Mouse (Mus musculus) cerebellum, adult 2 months (tissue): ENCODE results near the gene Ccdc191. TPM values are rescaled to one million over a fixed set of nuclear protein-coding genes. Genes with fewer than 3 reads are reported as not detected.

ENCODE experiments used
- DNase-seq, 2 experiments: peaks; one replicate each; pipeline ENCODE4 v3.0.0; 2021
- H3K27ac ChIP-seq: fragments of 200-500 bp; 2 replicates; pipeline ENCODE4 v1.5.1; 2012; ENCODE audit warnings: low read length, control low read depth, inconsistent platforms; ENCODE audit not compliant: insufficient read depth
- H3K27me3 ChIP-seq: fragments of 200-500 bp; 2 replicates; pipeline ENCODE4 v1.6.1; 2012; ENCODE audit warnings: inconsistent platforms, mild to moderate bottlenecking, low read length, moderate library complexity; ENCODE audit not compliant: control insufficient read depth, insufficient read depth
- H3K4me1 ChIP-seq: fragments of 200-500 bp; 2 replicates; pipeline ENCODE4 v1.6.1; 2011; ENCODE audit warnings: low read length; ENCODE audit not compliant: control insufficient read depth, insufficient read depth
- H3K4me3 ChIP-seq: fragments of 200-500 bp; replicated peaks from 2 replicates; pipeline ENCODE3; 2011; ENCODE audit warnings: mild to moderate bottlenecking, low read depth, low read length, control low read depth; ENCODE audit not compliant: insufficient read depth
- CTCF ChIP-seq: fragments of 200-500 bp; IDR thresholded peaks from 2 replicates; pipeline ENCODE4 v1.5.1; 2011; ENCODE audit warnings: low read depth, mild to moderate bottlenecking, control low read depth, low read length, moderate library complexity, borderline replicate concordance; ENCODE audit not compliant: insufficient read depth
- POLR2A ChIP-seq: fragments of 200-500 bp; IDR thresholded peaks from 2 replicates; pipeline ENCODE4 v1.6.1; 2011; ENCODE audit warnings: low read length, control low read depth, borderline replicate concordance; ENCODE audit not compliant: insufficient read depth
- WGBS: fragments of 180-500 bp; shearing (Covaris S2); methylation state at CpG from one replicate; pipeline ENCODE4 v1.1.7; 2018; 5-methylcytosine and 5-hydroxymethylcytosine counted together
- polyA plus RNA-seq: library from polyadenylated mRNA; depleted of rRNA; stranded (reverse); fragments of >200 nt; gene quantifications from 2 replicates; pipeline ENCODE4 v1.2.3, GENCODE M21; 2012; rRNA removed

The Ccdc191 gene
- 4.8 and 12.5 TPM in 2 replicates for polyA plus RNA-seq

DNA sequence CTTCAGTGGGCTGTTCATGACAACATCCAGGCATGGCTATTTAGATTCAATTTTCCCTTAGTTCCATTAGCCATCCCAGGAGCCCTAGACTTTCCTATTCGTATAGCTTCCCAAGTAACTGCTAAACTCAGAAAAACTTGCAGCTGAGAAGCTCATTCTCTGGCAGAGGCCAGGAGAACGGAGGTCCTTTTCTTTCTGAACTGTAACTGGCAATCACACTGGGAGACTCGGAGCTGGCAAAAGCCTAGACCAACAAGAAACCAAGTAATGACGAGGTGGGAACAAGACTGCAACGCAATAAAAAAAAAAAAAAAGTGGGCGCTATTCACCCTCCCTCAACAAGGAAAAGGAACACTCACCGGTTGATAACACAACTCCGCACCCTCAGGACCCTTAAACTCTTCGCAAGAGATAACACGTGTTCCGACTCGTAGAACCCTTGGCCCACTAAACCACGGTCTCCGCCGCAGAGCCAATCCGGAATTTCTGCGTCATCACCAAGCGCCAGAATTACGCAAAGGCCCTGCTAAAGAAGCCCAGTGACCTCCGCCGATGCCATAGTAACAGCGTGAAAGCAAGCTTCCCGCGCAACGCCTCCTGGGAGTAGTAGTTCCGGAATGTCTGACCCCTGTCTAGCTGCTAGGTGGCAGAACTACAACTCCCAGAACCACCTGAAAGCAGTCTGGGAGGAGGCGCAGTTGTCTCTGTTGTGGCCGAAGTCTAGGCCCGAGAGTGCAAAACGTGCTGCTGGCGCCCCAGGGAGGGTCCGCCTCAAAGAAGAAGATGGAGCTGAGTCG lies at the start of gene Ccdc191:
Ccdc191 (plus strand) TSS at position 593 of the 797 bp plus-strand sequence.
- Histone ChIP-seq H3K27ac (peak within 1 kb of the TSS; percentile 75), H3K4me1 (no peaks in the 10 kb centered on the region), H3K4me3 (peak within 1 kb of the TSS; percentile 88), H3K27me3 (no peaks in the 10 kb centered on the region)
- under 1% methylated on average over 33 of the region's 33 CpGs for WGBS
- peak; percentile 99 to 100 for DNase-seq
- TF ChIP-seq POLR2A (peak; percentile 59; the same call in 1 of the 2 replicates), CTCF (no peak)

DNA sequence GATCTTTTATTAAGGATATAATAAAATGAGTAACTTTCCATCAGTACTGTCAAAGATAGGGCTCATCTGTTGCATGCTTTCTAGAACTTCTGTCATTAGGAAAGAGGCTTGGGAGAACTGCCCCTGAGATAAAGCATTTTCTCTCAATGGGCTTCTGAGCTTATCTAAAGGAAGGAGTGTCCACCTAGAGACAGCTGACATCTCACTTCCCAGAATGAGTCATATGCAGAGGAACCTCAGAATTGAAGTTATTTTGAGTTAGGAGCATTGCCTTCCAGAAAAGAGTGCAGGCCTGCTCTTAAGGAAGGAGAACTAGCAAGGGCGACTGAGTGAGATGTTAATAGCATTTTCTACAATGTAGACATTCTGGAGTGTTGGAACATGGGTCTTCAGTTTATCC lies 48.4 kb upstream of the Ccdc191 start:
- DNase-seq, result no peak
- Histone ChIP-seq H3K27ac (no peak overlapping the region), H3K4me1 (no peaks in the 10 kb centered on the region), H3K4me3 (no peak overlapping the region), H3K27me3 (no peaks in the 10 kb centered on the region)
- TF ChIP-seq POLR2A (no peak), CTCF (no peak)
- whole genome bisulfite sequencing, result 98% methylated on average over 1 of the region's 1 CpGs

DNA sequence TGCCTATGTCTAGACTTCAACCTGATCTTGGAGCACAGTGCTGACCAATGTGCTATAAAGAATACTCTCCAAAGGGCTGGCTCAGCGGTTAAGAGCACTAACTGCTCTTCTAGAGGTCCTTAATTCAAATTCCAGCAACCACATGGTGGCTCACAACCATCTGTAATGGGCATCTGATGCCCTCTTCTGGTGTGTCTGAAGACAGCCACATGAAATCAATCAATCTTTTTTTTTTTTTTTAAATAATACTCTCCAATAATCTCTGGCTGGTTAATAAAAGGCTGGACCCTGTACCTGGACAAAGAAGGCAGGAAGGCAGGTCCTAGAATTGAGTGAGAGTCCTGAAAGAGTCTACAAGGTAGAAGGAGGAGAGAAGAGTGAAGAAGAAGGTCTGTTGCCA lies 39.8 kb upstream of the Ccdc191 start:
- WGBS, result 57% methylated on average over 1 of the region's 1 CpGs
- TF ChIP-seq POLR2A (no peak), CTCF (no peak)
- no peaks in the 10 kb centered on the region for H3K27me3 ChIP-seq
- no peak overlapping the region for H3K4me3 ChIP-seq
- DNase-seq, result no peak
- H3K27ac ChIP-seq, result no peak overlapping the region
- no peaks in the 10 kb centered on the region for H3K4me1 ChIP-seq

DNA sequence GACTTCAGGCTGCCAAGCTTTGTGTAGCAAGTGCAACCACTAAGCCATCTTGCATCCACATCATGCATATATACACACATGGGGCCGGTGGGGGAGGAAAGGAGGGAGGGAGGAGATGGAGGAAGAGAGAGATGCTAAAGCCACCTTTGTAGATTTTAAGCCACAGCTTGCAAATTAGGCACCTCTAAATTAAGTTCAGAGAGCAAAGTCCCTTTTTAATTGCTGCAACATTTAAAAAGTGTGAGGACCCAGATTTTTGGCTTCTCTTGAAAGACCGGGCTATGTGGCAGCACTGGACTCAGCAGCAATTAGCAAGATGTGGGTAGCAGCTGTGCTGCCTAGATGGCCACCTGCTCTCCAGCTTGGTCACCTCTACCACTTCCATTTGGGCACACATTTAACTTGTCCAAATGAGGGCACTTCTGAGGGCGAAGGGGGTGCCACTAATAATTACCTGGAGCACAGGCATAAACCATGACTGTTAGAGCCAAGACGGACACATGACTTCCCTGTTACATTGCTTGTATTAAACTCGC lies 30.6 kb upstream of the Ccdc191 start:
- TF ChIP-seq CTCF, result no peak
- TF ChIP-seq POLR2A, result no peak
- no peak for DNase-seq
- 55% methylated on average over 5 of the region's 5 CpGs for WGBS
- no peaks in the 10 kb centered on the region for H3K27me3 ChIP-seq
- no peak overlapping the region for H3K27ac ChIP-seq
- H3K4me1 ChIP-seq, result no peaks in the 10 kb centered on the region
- H3K4me3 ChIP-seq, result no peak overlapping the region

DNA sequence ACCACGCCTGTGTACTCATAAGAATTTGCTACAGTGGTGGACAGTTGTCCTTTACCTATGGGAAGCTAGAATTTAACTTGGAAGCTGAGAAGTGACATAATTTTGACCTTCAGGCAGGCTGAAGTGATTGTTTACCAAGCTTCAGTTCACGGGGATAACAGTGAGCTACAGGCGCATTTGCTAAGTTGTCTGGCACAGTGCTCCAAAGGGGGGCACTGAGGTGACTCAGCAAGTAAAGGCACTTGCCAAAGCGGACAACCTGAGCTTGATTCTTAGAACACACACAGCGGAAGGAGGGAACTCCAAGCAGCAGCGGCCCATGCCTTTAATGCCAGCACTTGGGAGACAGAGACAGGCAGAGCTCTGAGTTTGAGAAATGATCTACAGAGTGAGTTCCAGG lies 29.0 kb upstream of the Ccdc191 start:
- Histone ChIP-seq H3K4me1 (no peaks in the 10 kb centered on the region), H3K27ac (no peak overlapping the region), H3K27me3 (no peaks in the 10 kb centered on the region), H3K4me3 (no peak overlapping the region)
- DNase-seq, result no peak
- WGBS, result 78% methylated on average over 6 of the region's 6 CpGs
- TF ChIP-seq POLR2A, result no peak
- TF ChIP-seq CTCF, result no peak

DNA sequence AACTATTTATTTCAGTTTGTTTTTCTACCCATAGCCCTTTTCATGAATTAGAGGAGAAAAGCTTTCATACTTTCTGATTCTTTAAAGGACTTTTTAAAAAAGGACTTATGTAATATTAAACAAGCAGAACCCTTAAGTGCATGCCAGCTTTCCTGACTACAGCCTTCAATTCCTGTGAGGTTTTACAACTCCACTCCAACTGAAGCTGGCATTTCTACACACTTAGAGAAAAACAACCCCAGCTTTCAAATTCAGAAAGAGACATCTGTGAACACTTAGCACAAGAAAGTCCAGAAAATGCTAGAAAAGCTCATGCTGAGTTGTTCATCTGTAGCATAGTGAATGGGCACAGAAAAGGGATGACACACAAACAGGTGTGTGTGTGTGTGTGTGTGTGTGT lies 19.8 kb upstream of the Ccdc191 start:
- TF ChIP-seq POLR2A (no peak), CTCF (no peak)
- H3K27ac ChIP-seq, result no peak overlapping the region
- H3K4me3 ChIP-seq, result no peak overlapping the region
- no peak for DNase-seq
- H3K4me1 ChIP-seq, result no peaks in the 10 kb centered on the region
- no peaks in the 10 kb centered on the region for H3K27me3 ChIP-seq

DNA sequence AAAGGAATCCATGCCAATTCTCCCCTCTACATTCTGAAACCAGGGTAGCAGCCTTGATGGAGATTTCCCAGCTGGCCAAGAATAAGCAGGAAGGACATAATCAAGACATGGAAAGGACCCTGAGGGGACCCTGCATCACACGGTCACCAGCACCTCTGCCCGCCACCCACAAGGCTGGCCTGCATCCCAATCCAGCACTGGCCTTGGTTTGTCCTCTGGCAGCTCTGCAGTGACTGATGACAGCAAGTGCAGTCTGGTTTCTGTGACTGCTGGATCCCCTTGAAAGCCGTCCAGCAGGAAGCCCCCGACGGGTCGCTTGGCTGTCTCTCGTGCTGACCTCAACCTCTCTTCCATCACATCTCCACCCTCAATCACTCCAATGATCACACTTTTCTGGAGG lies 18.2 kb upstream of the Ccdc191 start:
- H3K27me3 ChIP-seq, result no peaks in the 10 kb centered on the region
- TF ChIP-seq CTCF (no peak), POLR2A (no peak)
- 45% methylated on average over 7 of the region's 7 CpGs for WGBS
- no peak for DNase-seq
- no peak overlapping the region for H3K4me3 ChIP-seq
- no peaks in the 10 kb centered on the region for H3K4me1 ChIP-seq
- no peak overlapping the region for H3K27ac ChIP-seq

DNA sequence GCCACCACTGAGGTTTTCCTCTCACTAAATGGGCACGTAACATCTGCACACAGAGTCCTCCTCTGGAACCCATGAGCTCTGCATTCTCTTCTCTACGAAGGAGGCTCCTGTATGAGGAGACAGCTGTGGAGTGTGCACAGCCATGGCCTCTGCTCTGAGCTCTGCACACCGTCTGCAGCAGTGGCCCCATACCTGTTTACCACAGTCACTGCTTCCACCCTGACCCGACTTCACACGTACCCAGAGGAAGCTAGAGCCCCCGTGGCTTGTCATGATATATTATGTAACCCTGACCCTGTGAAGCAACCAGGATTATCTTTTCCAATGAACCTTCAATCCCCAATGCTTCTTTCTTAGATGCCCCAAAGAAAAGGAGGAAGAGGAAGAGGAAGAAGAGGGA lies 9.8 kb upstream of the Ccdc191 start:
- Histone ChIP-seq H3K4me1 (no peaks in the 10 kb centered on the region), H3K4me3 (no peak overlapping the region), H3K27me3 (no peaks in the 10 kb centered on the region), H3K27ac (no peak overlapping the region)
- no peak for TF ChIP-seq POLR2A
- no peak for TF ChIP-seq CTCF
- no peak for DNase-seq
- 92% methylated on average over 6 of the region's 6 CpGs for WGBS
